Mouse (Mus musculus): ENCODE results near the gene Gan. TPM values are rescaled to one million over a fixed set of nuclear protein-coding genes. Genes with fewer than 3 reads are reported as not detected.
A peak's percentile ranks its signal among the peaks of the same experiment; 100 is the strongest.

The Gan gene
- polyA plus RNA-seq, 1 experiment from 2014 or later, result 2.6 TPM

DNA sequence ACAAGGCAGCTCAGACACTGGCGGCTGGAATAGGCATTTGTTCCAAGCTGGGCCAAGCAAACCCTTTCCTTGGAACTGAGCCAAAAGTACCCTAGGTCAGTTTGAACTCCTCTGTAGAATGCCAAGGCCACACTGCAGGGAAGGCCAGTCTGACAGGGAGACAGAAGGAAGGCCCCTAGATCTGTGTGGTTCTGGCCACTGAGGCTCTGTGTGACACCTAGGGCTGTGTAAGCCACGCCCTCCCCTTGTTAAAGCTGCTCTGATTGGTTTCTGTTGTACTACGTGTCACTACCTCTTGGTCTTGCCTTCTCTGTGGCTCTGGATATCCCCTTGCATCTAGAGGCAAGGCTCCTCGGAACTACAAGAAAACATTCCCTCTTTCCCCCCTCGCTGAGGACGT lies 86.7 kb downstream of the Gan start:
- H3K4me1 ChIP-seq, result no peaks in the 10 kb centered on the region
- 45% methylated on average over 6 of the region's 6 CpGs for WGBS
- H3K9ac ChIP-seq, result no peak overlapping the region
- no peaks in the 10 kb centered on the region for H3K27me3 ChIP-seq (replicated peaks)
- H3K9me3 ChIP-seq, result no peaks in the 10 kb centered on the region
- no peaks in the 10 kb centered on the region for H3K36me3 ChIP-seq
- H3K27ac ChIP-seq, result no peak overlapping the region
- no peak for ATAC-seq (ENCODE audit: low FRiP score, low read depth)
- no peak overlapping the region for H3K4me2 ChIP-seq (replicated peaks)
- no peak overlapping the region for H3K4me3 ChIP-seq

DNA sequence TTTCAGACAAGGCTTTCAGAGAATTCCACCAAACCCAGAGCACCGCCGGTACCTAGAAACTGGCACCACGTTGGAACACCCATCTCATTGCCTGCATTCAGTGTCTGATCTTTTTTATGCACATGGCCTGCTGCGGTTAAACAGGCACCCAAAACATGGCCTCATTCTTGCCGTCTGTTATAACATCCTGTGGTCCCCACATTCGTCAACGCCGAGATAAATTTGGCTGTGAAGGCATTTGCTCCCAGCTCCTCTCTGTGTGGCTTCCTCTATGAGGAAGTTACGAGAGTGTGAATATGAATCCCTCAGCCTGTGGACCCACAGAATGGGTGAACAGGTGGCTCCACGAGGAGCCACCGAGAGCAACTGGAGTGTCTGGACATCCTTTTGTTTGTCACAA lies 90.4 kb downstream of the Gan start:
- Histone ChIP-seq H3K27ac (no peak overlapping the region), H3K4me2 (replicated peaks) (no peak overlapping the region), H3K9ac (no peak overlapping the region), H3K4me1 (no peaks in the 10 kb centered on the region), H3K9me3 (no peaks in the 10 kb centered on the region), H3K4me3 (no peak overlapping the region), H3K27me3 (replicated peaks) (no peaks in the 10 kb centered on the region), H3K36me3 (no peaks in the 10 kb centered on the region)
- WGBS, result 86% methylated on average over 11 of the region's 11 CpGs
- no peak for ATAC-seq (ENCODE audit: low FRiP score, low read depth)

DNA sequence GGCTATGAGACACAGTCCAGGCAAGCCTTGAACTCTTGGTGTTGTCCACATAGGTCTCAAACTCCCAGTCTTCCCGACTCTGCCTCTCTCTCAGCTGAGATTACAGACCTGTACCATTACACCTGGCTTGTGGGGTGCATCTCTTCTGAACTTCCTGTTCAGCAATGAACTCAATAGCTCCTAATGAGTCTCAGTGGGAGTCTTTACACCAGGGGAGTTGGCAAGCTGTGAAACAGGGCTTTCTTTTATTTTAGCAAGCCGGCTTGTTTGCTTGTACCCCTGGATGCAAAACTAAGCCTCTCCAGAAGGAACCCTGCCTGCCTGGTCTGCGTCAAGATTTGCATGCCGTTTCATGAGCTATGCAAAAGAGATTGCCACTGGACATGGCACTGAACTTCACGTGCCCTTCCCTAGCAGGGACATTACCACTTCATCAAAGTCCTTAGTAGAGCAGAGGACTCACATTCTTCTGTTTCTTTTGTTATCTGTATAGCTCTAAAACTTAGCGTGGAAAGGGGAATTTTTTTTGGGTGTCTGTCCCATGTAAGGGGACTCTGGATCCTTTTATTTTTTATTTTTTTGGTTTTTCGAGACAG lies 93.2 kb downstream of the Gan start:
- Histone ChIP-seq H3K9ac (no peak overlapping the region), H3K9me3 (no peaks in the 10 kb centered on the region), H3K4me1 (0 out of 2 replicates have a peak, but pooled peaks cover 4% of the 10 kb centered on the region), H3K36me3 (no peaks in the 10 kb centered on the region), H3K27me3 (replicated peaks) (no peaks in the 10 kb centered on the region), H3K4me2 (replicated peaks) (no peak overlapping the region), H3K4me3 (no peak overlapping the region), H3K27ac (no peak overlapping the region)
- no peak for ATAC-seq (ENCODE audit: low FRiP score, low read depth)
- 38% methylated on average over 7 of the region's 7 CpGs for WGBS

DNA sequence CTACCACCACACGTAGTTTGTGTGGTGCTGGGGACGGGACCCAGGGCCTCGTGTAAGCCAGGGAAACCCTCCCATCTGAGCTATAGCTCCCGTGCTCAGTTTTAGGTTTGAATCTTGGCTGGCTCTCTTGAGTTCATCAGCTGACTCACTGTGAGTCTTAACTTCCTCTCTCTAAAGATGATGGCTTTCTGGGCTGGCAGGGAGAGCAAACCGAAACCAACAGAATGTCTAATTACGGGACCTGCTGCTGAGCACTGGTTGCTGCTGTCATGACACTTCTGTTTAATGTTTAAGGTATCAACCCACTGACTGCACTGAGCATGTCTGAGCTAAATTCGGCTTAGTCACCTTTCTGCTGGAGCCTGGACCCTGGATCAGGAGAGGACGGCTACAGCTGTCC lies 94.7 kb downstream of the Gan start:
- WGBS, result 96% methylated on average over 8 of the region's 8 CpGs
- H3K27ac ChIP-seq, result no peak overlapping the region
- no peaks in the 10 kb centered on the region for H3K27me3 ChIP-seq (replicated peaks)
- no peak for ATAC-seq (ENCODE audit: low FRiP score, low read depth)
- H3K4me3 ChIP-seq, result no peak overlapping the region
- H3K9me3 ChIP-seq, result no peaks in the 10 kb centered on the region
- H3K4me2 ChIP-seq (replicated peaks), result no peak overlapping the region
- no peaks in the 10 kb centered on the region for H3K36me3 ChIP-seq
- 0 out of 2 replicates have a peak, but pooled peaks cover 4% of the 10 kb centered on the region for H3K4me1 ChIP-seq
- H3K9ac ChIP-seq, result no peak overlapping the region

DNA sequence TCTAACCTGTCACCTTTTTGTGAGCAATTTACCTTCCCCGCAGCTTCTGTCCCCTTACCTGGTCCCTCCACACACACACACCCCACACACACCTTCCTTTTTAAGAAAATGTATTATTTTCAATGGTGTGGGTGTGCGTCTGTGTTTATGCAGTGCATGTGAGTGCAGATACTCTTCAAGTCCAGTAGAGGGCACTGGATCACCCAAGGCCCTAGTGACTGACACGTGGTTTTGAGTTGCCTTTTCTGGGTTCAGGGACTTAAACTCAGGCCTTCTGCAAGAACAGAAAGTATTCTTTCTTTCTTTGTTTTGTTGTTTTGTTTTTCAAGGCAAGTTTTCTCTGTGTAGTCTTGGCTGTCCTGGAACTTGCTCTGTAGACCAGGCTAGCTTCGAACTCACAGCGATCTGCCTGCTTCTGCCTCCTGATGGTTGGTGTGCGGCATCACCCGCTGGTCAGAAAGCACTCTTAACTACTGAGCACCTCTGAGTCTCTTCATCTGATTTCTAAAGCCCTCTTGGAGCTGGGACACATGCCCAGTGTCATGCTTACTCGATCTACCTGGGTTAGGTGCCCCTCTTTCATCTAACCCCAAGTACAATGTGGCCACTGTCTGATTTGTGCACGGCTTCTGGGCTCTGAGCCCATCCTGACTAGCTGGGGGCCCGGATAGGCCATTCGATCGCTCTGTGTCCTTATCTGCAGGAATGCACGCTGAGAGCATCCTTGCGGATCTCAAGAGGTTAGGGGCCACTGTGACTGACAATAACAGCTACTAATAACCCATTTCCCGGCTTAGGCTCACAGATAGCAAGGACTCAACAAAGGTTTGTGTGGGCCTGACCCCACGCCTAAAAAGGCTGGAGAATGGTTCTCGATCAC lies 95.7 kb downstream of the Gan start:
- Histone ChIP-seq H3K27ac (no peak overlapping the region), H3K9ac (no peak overlapping the region), H3K9me3 (no peaks in the 10 kb centered on the region), H3K4me3 (no peak overlapping the region), H3K27me3 (replicated peaks) (no peaks in the 10 kb centered on the region), H3K36me3 (no peaks in the 10 kb centered on the region), H3K4me2 (replicated peaks) (no peak overlapping the region), H3K4me1 (peaks cover 10% of the 10 kb centered on the region; the same call in 1 of the 2 replicates)
- WGBS, result 93% methylated on average over 17 of the region's 17 CpGs
- no peak for ATAC-seq (ENCODE audit: low FRiP score, low read depth)

DNA sequence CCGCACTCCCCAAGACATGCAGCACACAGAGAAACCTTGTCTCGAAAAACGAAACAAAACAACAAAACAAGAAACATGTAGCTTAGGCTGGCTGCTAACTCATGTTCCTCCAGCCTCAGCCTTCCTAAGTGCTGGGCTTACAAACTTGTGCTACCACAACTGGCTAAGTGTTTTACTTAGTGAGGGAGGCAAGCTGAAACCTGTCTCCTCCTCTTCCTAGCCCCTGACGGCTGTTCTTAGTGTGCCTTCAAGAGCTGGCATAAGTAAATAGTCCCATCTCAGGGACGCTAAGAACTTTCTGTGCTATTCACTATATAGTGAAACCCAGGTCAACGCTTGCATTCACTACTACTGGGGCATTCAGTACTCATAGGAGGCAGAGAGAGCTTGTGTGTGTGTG lies 96.6 kb downstream of the Gan start:
- H3K9me3 ChIP-seq, result no peaks in the 10 kb centered on the region
- H3K27ac ChIP-seq, result no peak overlapping the region
- no peak overlapping the region for H3K9ac ChIP-seq
- no peak overlapping the region for H3K4me3 ChIP-seq
- 87% methylated on average over 6 of the region's 6 CpGs for WGBS
- peaks cover 18% of the 10 kb centered on the region for H3K4me1 ChIP-seq
- no peaks in the 10 kb centered on the region for H3K27me3 ChIP-seq (replicated peaks)
- ATAC-seq (ENCODE audit: low FRiP score, low read depth), result no peak
- no peaks in the 10 kb centered on the region for H3K36me3 ChIP-seq
- H3K4me2 ChIP-seq (replicated peaks), result no peak overlapping the region

DNA sequence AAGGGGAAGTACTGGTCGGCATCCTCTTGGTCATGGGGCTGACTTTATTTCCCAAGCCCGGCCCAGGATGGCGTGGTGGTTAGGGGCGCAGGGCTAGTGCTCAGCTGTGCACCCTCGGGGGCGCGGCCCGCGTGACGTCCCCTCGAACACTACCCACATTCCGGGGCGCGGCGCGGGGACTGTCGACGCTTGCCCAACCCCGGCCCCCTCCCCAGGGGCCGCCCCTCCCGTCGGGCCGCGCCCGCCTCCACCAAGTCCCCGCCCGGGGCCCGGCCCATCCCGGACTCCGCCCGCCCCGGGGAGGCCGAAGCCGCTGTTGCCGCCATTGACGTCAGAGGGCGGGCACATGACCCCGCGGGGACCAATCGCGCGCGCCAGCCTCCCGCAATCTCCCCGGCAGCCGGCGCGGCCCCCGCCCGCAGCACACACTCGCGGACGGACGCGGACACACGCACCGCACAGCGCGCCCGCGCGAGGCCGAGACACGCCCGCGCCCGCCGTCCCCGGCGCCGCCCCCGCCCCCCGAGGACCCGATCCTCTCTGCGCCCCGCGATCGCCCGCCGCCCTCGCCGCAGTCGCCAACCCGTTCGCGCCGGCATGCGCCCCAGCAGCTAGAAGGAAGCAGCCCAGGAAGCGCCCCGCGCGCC lies 98.5 kb downstream of the Gan start:
- no peaks in the 10 kb centered on the region for H3K27me3 ChIP-seq (replicated peaks)
- H3K9me3 ChIP-seq, result no peaks in the 10 kb centered on the region
- peak overlapping the region; percentile 95 for H3K4me3 ChIP-seq
- H3K36me3 ChIP-seq, result no peaks in the 10 kb centered on the region
- peak overlapping the region; percentile 83 for H3K4me2 ChIP-seq (replicated peaks)
- peak; percentile 85 for ATAC-seq (ENCODE audit: low FRiP score, low read depth)
- peak overlapping the region; percentile 96 for H3K9ac ChIP-seq
- H3K4me1 ChIP-seq, result peaks cover 36% of the 10 kb centered on the region
- under 1% methylated on average over 90 of the region's 92 CpGs for WGBS
- peak overlapping the region; percentile 82 for H3K27ac ChIP-seq

DNA sequence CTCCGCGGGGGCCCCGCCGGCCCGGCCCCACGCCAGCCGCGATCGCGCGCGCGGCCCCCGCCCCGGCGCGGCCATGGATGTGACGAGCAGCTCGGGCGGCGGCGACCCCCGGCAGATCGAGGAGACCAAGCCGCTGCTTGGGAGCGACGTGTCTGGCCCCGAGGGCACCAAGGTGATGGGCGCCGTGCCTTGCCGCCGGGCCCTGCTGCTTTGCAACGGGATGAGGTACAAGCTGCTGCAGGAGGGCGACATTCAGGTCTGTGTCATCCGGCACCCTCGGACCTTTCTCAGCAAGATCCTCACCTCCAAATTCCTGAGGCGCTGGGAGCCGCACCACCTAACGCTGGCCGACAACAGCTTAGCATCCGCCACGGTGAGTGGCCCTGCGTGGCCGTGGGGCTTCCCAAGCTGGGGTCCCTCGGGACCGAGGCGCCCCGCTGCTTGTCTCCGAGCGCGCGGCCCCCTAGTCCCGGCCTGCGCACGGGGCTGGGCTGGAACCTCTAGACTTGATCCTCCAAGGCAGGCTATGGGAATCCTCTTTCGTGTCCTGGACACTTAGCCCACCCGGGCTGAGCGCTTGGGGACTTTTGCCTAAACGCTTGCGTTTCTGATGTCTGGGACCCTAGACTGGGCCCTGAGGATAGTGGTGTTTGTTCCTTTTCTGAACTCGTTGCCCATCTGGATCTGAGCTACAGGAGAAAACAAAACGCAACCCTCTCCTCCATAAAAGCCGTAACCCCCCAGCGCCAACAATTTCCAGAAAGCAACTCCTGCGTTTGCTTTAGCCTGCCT lies 99.3 kb downstream of the Gan start, which contains the start of gene Cmip:
Gene Cmip (plus strand): TSS at position 36 of the 792 bp plus-strand sequence.
- ATAC-seq (ENCODE audit: low FRiP score, low read depth), result peak; percentile 10
- peak within 1 kb of the TSS; percentile 96 for H3K9ac ChIP-seq

DNA sequence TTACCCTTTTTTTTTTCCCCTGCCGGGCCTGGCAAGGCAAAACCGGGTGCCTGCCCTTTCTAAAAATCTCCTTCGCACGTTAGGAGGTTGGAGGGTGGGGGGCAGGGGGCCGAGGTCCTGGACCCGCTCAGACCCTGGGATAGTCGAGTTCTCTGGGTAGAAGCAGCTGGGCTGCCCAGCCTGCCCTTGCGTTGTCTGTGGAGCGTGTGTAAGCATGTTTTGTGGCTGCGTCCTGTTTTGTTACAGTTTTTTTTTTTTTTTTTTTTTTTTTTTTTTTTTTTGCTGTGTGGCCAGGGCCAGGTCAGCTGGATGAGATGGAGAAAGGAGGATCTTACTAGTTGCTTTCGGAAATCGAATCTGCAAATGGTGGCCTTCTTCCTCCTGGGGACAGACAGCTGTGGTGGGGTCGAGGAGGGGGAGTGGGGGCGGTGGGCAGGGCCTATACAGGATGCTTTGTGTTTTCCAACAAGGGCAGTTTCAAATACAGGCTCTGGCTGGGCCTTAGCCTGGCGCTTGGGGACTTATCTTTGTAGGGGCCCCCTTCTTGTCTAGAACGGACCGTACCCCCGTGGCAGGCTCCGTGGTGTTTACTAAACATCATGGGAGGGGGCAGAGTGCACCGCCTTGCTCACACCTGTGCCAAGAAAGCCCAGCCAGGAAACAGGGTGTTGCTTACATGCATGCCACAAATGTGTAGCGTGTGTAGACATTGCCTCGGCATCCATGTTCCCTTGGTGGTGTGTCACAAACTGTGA lies 100.1 kb downstream of the Gan start:
- peaks cover 48% of the 10 kb centered on the region for H3K4me1 ChIP-seq
- no peaks in the 10 kb centered on the region for H3K36me3 ChIP-seq
- WGBS, result 5% methylated on average over 22 of the region's 22 CpGs
- H3K4me3 ChIP-seq, result peak overlapping the region; percentile 95
- H3K4me2 ChIP-seq (replicated peaks), result peak overlapping the region; percentile 83
- no peaks in the 10 kb centered on the region for H3K27me3 ChIP-seq (replicated peaks)
- H3K9ac ChIP-seq, result peak overlapping the region; percentile 96
- peak; percentile 17; the same call in 1 of the 2 replicates for ATAC-seq (ENCODE audit: low FRiP score, low read depth)
- H3K9me3 ChIP-seq, result no peaks in the 10 kb centered on the region
- H3K27ac ChIP-seq, result peak overlapping the region; percentile 82

More for the DNA sequence above, 99.3 kb downstream of the Gan start, which contains the start of gene Cmip:
- under 1% methylated on average over 64 of the region's 65 CpGs for WGBS
- Histone ChIP-seq H3K4me3 (peak within 1 kb of the TSS; percentile 95), H3K36me3 (no peaks in the 10 kb centered on the region), H3K9me3 (no peaks in the 10 kb centered on the region), H3K4me1 (peaks cover 43% of the 10 kb centered on the region), H3K27ac (peak within 1 kb of the TSS; percentile 82), H3K4me2 (replicated peaks) (peak within 1 kb of the TSS; percentile 83), H3K27me3 (replicated peaks) (no peaks in the 10 kb centered on the region)

DNA sequence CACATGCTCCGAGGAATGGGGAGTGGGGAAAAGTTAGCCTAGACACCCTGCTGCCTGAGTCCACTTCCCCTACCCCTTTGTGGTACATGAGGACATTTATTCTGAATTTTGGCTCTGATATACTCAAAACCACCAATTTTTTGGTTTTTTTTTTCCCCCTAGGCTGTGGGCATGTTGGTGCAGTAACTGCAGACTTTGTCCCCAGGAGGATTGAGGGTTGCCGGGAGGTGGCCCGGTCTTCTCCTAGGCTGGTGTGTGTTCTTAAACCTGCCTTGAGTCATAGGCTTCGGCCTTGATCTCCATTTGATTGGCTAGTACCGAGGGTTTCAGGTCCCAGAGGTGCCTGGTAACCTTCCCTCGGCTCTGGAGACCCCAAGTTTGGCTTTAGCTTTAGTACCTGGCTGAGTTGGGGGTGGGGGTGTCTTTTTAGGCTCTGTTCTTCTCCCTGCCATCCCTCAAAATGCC lies 100.7 kb downstream of the Gan start:
- WGBS, result 44% methylated on average over 6 of the region's 6 CpGs
- H3K4me1 ChIP-seq, result peaks cover 53% of the 10 kb centered on the region
- no peak for ATAC-seq (ENCODE audit: low FRiP score, low read depth)

DNA sequence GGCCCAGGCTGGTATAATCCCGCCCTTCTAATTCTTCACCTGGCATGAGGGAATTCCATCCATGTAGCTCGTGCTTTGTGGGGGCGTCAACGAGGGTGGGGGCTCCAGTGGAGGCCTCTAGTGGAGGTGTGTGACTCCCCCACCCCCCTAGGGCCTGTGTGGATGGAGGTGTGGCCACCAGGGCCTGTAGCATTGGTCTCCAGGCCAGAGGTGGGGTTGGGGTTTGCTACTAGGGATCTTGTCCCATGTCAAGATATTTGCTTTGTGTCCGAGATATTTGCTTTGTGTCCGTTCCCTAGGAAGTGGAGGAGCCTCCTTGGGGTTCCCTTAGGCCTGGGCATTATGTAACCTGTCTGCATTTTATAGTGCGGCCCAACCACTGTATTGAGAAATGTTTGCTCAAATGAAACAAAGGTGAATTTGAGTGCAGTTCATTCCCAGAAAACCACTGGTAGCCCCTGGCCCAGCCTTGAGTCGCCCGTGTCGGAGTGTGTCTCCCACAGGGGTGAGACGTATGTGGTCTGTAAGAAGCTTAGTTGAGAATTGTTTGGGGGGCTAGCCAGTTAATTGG lies 101.6 kb downstream of the Gan start:
- Histone ChIP-seq H3K9me3 (no peaks in the 10 kb centered on the region), H3K4me1 (peaks cover 54% of the 10 kb centered on the region), H3K9ac (peak overlapping the region; percentile 96), H3K4me2 (replicated peaks) (peak overlapping the region; percentile 83), H3K27ac (peak overlapping the region; percentile 61), H3K4me3 (peak overlapping the region; percentile 95), H3K27me3 (replicated peaks) (no peaks in the 10 kb centered on the region), H3K36me3 (no peaks in the 10 kb centered on the region)
- whole genome bisulfite sequencing, result 39% methylated on average over 11 of the region's 11 CpGs
- ATAC-seq (ENCODE audit: low FRiP score, low read depth), result no peak

More for the DNA sequence above, 100.7 kb downstream of the Gan start:
- Histone ChIP-seq H3K4me2 (replicated peaks) (peak overlapping the region; percentile 83), H3K9ac (peak overlapping the region; percentile 96), H3K36me3 (no peaks in the 10 kb centered on the region), H3K27me3 (replicated peaks) (no peaks in the 10 kb centered on the region), H3K4me3 (peak overlapping the region; percentile 95), H3K9me3 (no peaks in the 10 kb centered on the region), H3K27ac (peak overlapping the region; percentile 61)

All from neural tube, embryonic 12.5 days (tissue).